ENCODE assay signal across 22 mouse cellular contexts in genomic region chr8:54085896-54086295, GRCm38 (mm10). TPM values are rescaled to one million over a fixed set of nuclear protein-coding genes. Genes with fewer than 3 reads are reported as not detected.
A peak's percentile ranks its signal among the peaks of the same experiment; 100 is the strongest.
DNase-seq lines count a peak whose midpoint lies in the region; ATAC-seq and TF ChIP-seq lines count a peak whose summit lies in the region.
"Had no signal": no experiment of that assay in that cellular context is flagged by ENCODE, and none has a peak within 500 bp of the region (broad histone marks: within the 10 kb centered on the region; RNA-seq: fewer than 3 reads in every experiment).

No protein-coding gene starts in this region.

- no peaks in the 10 kb centered on the region for H3K9me3 ChIP-seq in kidney, embryonic 16.5 days (ENCODE audit: low read length)
- no peaks in the 10 kb centered on the region for H3K9me3 ChIP-seq in liver, embryonic 11.5 days (ENCODE audit: control insufficient read depth, low read length)
- H3K9me3 ChIP-seq: embryonic facial prominence, embryonic 10.5 days; forebrain, embryonic 13.5 days; G1E; heart, embryonic 13.5 days; hindbrain, embryonic 12.5 days had no signal

- no peaks in the 10 kb centered on the region; the same call in 1 of the 2 replicates for H3K79me2 ChIP-seq in liver, adult 2 months (ENCODE audit: control insufficient read depth, insufficient read depth, low read length)

- no peaks in the 10 kb centered on the region for H3K36me3 ChIP-seq in kidney, embryonic 16.5 days (ENCODE audit: insufficient read depth, low read length)
- H3K36me3 ChIP-seq in liver, adult 2 months (ENCODE audit: control insufficient read depth, insufficient read depth, low read length) = no peaks in the 10 kb centered on the region
- H3K36me3 ChIP-seq in liver, embryonic 11.5 days (ENCODE audit: control insufficient read depth, insufficient read depth, low read length) = no peaks in the 10 kb centered on the region
- H3K36me3 ChIP-seq: embryonic facial prominence, embryonic 10.5 days; G1E; heart, embryonic 13.5 days; hindbrain, embryonic 12.5 days had no signal

- no peak overlapping the region for H3K27ac ChIP-seq in kidney, embryonic 16.5 days (ENCODE audit: low read length)
- no peak overlapping the region for H3K27ac ChIP-seq in liver, adult 2 months (replicated peaks; ENCODE audit: insufficient read depth, low read depth, low read length)
- H3K27ac ChIP-seq in liver, embryonic 11.5 days (ENCODE audit: low read depth, low read length) = no peak overlapping the region
- H3K27ac ChIP-seq in cerebellum, adult 2 months (ENCODE audit: insufficient read depth, low read length) = no peak overlapping the region
- H3K27ac ChIP-seq: embryonic facial prominence, embryonic 10.5 days; forebrain, embryonic 13.5 days; heart, embryonic 13.5 days; hindbrain, embryonic 12.5 days had no signal

- DNase-seq in kidney, adult 11 months = peak; percentile 41
- peak; percentile 87 for DNase-seq in liver, adult 2 months (ENCODE audit: extremely low read depth, low read depth, low spot score)
- DNase-seq in liver, embryonic 11.5 days (ENCODE audit: low spot score) = no peak
- peak; percentile 82 for DNase-seq in kidney, adult 9 months
- peak; percentile 56 to 70 for DNase-seq in kidney, postnatal 36 days
- DNase-seq in cerebellum, adult 2 months = no peak
- DNase-seq: adrenal gland, postnatal 14 days; B cell, adult 2 months; cerebellum, adult 11-12 months; cerebellum, adult 9-11 months; cerebellum, postnatal 36 days; forebrain, postnatal 0 days; gastrocnemius, postnatal 14 days; heart, postnatal 4 days had no signal

- WGBS in kidney, embryonic 16.5 days = 70% methylated on average over 6 of the region's 6 CpGs
- 19% methylated on average over 6 of the region's 6 CpGs for WGBS in liver, adult 2 months
- 83% methylated on average over 6 of the region's 6 CpGs for WGBS in liver, embryonic 11.5 days
- WGBS in cerebellum, adult 2 months = 65% methylated on average over 6 of the region's 6 CpGs

- no peak for TF ChIP-seq POLR2A in liver, adult 2 months (IDR thresholded peaks at IDR 0.05; ENCODE audit: extremely low read depth, insufficient read depth, low read length)
- TF ChIP-seq POLR2A in cerebellum, adult 2 months (IDR thresholded peaks at IDR 0.05; ENCODE audit: borderline replicate concordance, insufficient read depth, low read length) = no peak

- no peaks in the 10 kb centered on the region for H3K4me1 ChIP-seq in kidney, embryonic 16.5 days (ENCODE audit: insufficient read depth, low read length)
- peaks cover 6% of the 10 kb centered on the region; the same call in 1 of the 2 replicates for H3K4me1 ChIP-seq in liver, adult 2 months (ENCODE audit: control insufficient read depth, insufficient read depth, low read length)
- no peaks in the 10 kb centered on the region for H3K4me1 ChIP-seq in liver, embryonic 11.5 days (replicated peaks; ENCODE audit: control insufficient read depth, insufficient read depth, low read length)
- H3K4me1 ChIP-seq in cerebellum, adult 2 months (ENCODE audit: control insufficient read depth, insufficient read depth, low read length) = no peaks in the 10 kb centered on the region
- H3K4me1 ChIP-seq: embryonic facial prominence, embryonic 10.5 days; forebrain, embryonic 13.5 days; hindbrain, embryonic 12.5 days had no signal

- no peak for ATAC-seq in kidney, embryonic 16.5 days (ENCODE audit: low FRiP score, low TSS enrichment)
- ATAC-seq in liver, embryonic 11.5 days (replicated peaks; ENCODE audit: low FRiP score) = no peak
- ATAC-seq: CD4-positive, CD25-positive, alpha-beta regulatory T cell, adult 4 months; forebrain, embryonic 13.5 days; forebrain, postnatal 0 days had no signal

- H3K9ac ChIP-seq in kidney, embryonic 16.5 days (replicated peaks; ENCODE audit: low read length) = no peak overlapping the region
- H3K9ac ChIP-seq in liver, adult 2 months (ENCODE audit: low read depth, low read length) = no peak overlapping the region
- no peak overlapping the region for H3K9ac ChIP-seq in liver, embryonic 11.5 days (ENCODE audit: low read depth, low read length)
- H3K9ac ChIP-seq: forebrain, embryonic 13.5 days; forebrain, postnatal 0 days; heart, embryonic 13.5 days; hindbrain, embryonic 12.5 days had no signal

- no peak overlapping the region for H3K4me2 ChIP-seq in kidney, embryonic 16.5 days (replicated peaks; ENCODE audit: low read depth, low read length)
- H3K4me2 ChIP-seq in liver, embryonic 11.5 days = no peak overlapping the region
- H3K4me2 ChIP-seq: forebrain, embryonic 13.5 days; heart, embryonic 13.5 days; hindbrain, embryonic 12.5 days had no signal

- no peak for TF ChIP-seq CTCF in liver, adult 2 months (IDR thresholded peaks at IDR 0.05; ENCODE audit: low read depth, low read length)
- TF ChIP-seq CTCF in cerebellum, adult 2 months (IDR thresholded peaks at IDR 0.05; ENCODE audit: borderline replicate concordance, insufficient read depth, low read depth, low read length) = no peak

- no peak overlapping the region for H3K4me3 ChIP-seq in kidney, embryonic 16.5 days (ENCODE audit: low read length)
- H3K4me3 ChIP-seq in liver, adult 2 months (ENCODE audit: insufficient read depth, low read depth, low read length) = no peak overlapping the region
- H3K4me3 ChIP-seq in liver, embryonic 11.5 days (ENCODE audit: low read depth, low read length) = no peak overlapping the region
- no peak overlapping the region for H3K4me3 ChIP-seq in cerebellum, adult 2 months (replicated peaks; ENCODE audit: insufficient read depth, low read depth, low read length)
- H3K4me3 ChIP-seq: embryonic facial prominence, embryonic 10.5 days; forebrain, embryonic 13.5 days; heart, embryonic 13.5 days; hindbrain, embryonic 12.5 days had no signal

- H3K27me3 ChIP-seq in kidney, embryonic 16.5 days (ENCODE audit: insufficient read depth, low read length) = no peaks in the 10 kb centered on the region
- H3K27me3 ChIP-seq in liver, adult 2 months (ENCODE audit: control insufficient read depth, insufficient read depth, low read length) = no peaks in the 10 kb centered on the region
- H3K27me3 ChIP-seq in liver, embryonic 11.5 days (replicated peaks; ENCODE audit: control insufficient read depth, insufficient read depth, low read length) = no peaks in the 10 kb centered on the region
- H3K27me3 ChIP-seq in cerebellum, adult 2 months (ENCODE audit: control insufficient read depth, insufficient read depth, low read length) = no peaks in the 10 kb centered on the region
- H3K27me3 ChIP-seq: forebrain, embryonic 13.5 days; heart, embryonic 13.5 days; hindbrain, embryonic 12.5 days had no signal

RNA-seq across cellular contexts. Expression of gene Vegfc, which starts 8.5 kb away (rescaled TPM):
- polyA plus RNA-seq in kidney, embryonic 16.5 days (2015; fragmentation: Nextera tagmentation; extraction: Ambion mirVana) = 4.9 and 6.9 TPM in 2 replicates
- total RNA-seq in liver, adult 2 months (2014; rRNA removed) = 2.5 and 2.6 TPM in 2 replicates
- polyA plus RNA-seq in liver, adult 2 months (2012; rRNA removed) = 1.1 and 1.2 TPM in 2 replicates
- 6.8 and 7.3 TPM in 2 replicates for polyA plus RNA-seq in liver, embryonic 11.5 days (2014; fragmentation: Nextera tagmentation; extraction: Ambion mirVana)
- polyA plus RNA-seq in cerebellum, adult 2 months (2012; rRNA removed) = 4.4 and 4.9 TPM in 2 replicates
- total RNA-seq: granulocyte monocyte progenitor cell, adult 5-6 weeks had no signal
- polyA plus RNA-seq: G1E had no signal

Comparison
In these comparisons a context has a peak if more than half of its experiments do, and no peak if none do; other contexts are left out.
1. DNase-seq: peak in kidney, adult 11 months (single experiment), liver, adult 2 months (single experiment), kidney, adult 9 months (single experiment) and kidney, postnatal 36 days (2 of 2); none in liver, embryonic 11.5 days (single experiment) and cerebellum, adult 2 months (0 of 2).